Mouse (Mus musculus) forebrain, embryonic 15.5 days (tissue): ENCODE measurements at regions not wholly inside any gene's neighbourhood (a gene's known extent, or its start where the extent isn't known, plus 50 kb on each side); places are given as distances from the start of the nearest gene placed in this dataset.

Experiments
- ATAC-seq: fragments of 200-750 bp; cut with Nextera tagmentation; replicated peaks from 2 replicates; pipeline ENCODE4 v1.8.0; 2017; ENCODE audit warnings: mild to moderate bottlenecking, moderate TSS enrichment, moderate library complexity
- H3K27ac ChIP-seq: fragments of 300-500 bp; sonication (generic); replicated peaks from 2 replicates; pipeline ENCODE4 v1.5.1; 2015; ENCODE audit warnings: mild to moderate bottlenecking, inconsistent platforms
- H3K27me3 ChIP-seq: fragments of 300-500 bp; sonication (generic); 2 replicates; pipeline ENCODE4 v1.6.1; 2015; ENCODE audit warnings: inconsistent platforms
- H3K36me3 ChIP-seq: fragments of 300-500 bp; sonication (generic); 2 replicates; pipeline ENCODE4 v1.6.1; 2015; ENCODE audit warnings: mild to moderate bottlenecking, inconsistent platforms
- H3K4me1 ChIP-seq: fragments of 300-500 bp; sonication (generic); 2 replicates; pipeline ENCODE4 v1.6.1; 2015; ENCODE audit warnings: inconsistent platforms
- H3K4me2 ChIP-seq: fragments of 300-500 bp; sonication (generic); replicated peaks from 2 replicates; pipeline ENCODE4 v1.6.1; 2015; ENCODE audit warnings: mild to moderate bottlenecking, inconsistent platforms
- H3K4me3 ChIP-seq: fragments of 300-500 bp; sonication (generic); 2 replicates; pipeline ENCODE4 v1.5.1; 2015; ENCODE audit warnings: mild to moderate bottlenecking, inconsistent platforms
- H3K9ac ChIP-seq: fragments of 300-500 bp; sonication (generic); replicated peaks from 2 replicates; pipeline ENCODE4 v1.6.1; 2015; ENCODE audit warnings: mild to moderate bottlenecking, inconsistent platforms
- H3K9me3 ChIP-seq: fragments of 300-500 bp; sonication (generic); 2 replicates; pipeline ENCODE4 v1.6.1; 2016; ENCODE audit warnings: inconsistent platforms
- WGBS: fragments of 180-500 bp; shearing (Covaris S2); methylation state at CpG from one replicate; pipeline ENCODE4 v1.1.7; 2015; ENCODE audit warnings: mixed read lengths; 5-methylcytosine and 5-hydroxymethylcytosine counted together

- H3K27me3 ChIP-seq: no peaks in the 10 kb centered on the region
- no peaks in the 10 kb centered on the region for H3K9me3 ChIP-seq
- WGBS: 93% methylated on average over 6 of the region's 6 CpGs
- no peak overlapping the region for H3K9ac ChIP-seq
- ATAC-seq: no peak
- H3K36me3 ChIP-seq: no peaks in the 10 kb centered on the region
- H3K4me3 ChIP-seq: no peak overlapping the region
- H3K4me2 ChIP-seq: no peak overlapping the region
- peaks cover 9% of the 10 kb centered on the region; the same call in 1 of the 2 replicates for H3K4me1 ChIP-seq
- H3K27ac ChIP-seq: no peak overlapping the region
These were observed 266.3 kb downstream of the Pax3 start for GRCm38 (mm10) chr1:77930661-77931060.

DNA sequence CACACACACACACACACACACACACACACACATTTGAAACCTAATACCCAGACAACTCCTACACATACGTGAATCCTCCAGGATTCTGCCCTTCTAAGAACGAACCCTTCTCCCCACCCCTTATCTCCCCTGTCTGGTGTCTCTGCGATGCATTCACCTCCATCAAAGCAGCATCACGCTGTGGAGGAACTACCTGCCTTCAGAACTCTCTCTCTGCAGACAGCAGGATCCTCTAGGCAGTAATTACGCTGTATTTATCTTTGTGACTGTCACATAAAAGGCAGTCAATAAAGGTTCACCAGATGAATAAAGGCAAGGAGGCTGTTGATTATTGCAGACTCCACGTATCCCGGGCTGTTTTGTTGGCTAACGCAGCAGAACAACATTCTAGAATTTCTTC is 267.4 kb downstream of the Pax3 start:
- ATAC-seq: peak; percentile 38; the same call in 1 of the 2 replicates
- no peaks in the 10 kb centered on the region for H3K36me3 ChIP-seq

GRCm38 (mm10) chr1:77926146-77926545 is 270.8 kb downstream of the Pax3 start:
- Histone ChIP-seq H3K9me3 (0 out of 2 replicates have a peak, but pooled peaks cover 4% of the 10 kb centered on the region), H3K36me3 (no peaks in the 10 kb centered on the region), H3K4me2 (no peak overlapping the region), H3K27ac (no peak overlapping the region), H3K4me1 (peaks cover 9% of the 10 kb centered on the region; the same call in 1 of the 2 replicates), H3K27me3 (no peaks in the 10 kb centered on the region), H3K9ac (no peak overlapping the region), H3K4me3 (no peak overlapping the region)
- ATAC-seq: no peak
- 91% methylated on average over 3 of the region's 3 CpGs for WGBS

More for the DNA sequence above, 267.4 kb downstream of the Pax3 start:
- Histone ChIP-seq H3K4me3 (no peak overlapping the region), H3K4me1 (peaks cover 9% of the 10 kb centered on the region; the same call in 1 of the 2 replicates), H3K27ac (no peak overlapping the region), H3K27me3 (no peaks in the 10 kb centered on the region), H3K9me3 (0 out of 2 replicates have a peak, but pooled peaks cover 4% of the 10 kb centered on the region), H3K9ac (no peak overlapping the region), H3K4me2 (no peak overlapping the region)
- 29% methylated on average over 8 of the region's 8 CpGs for WGBS

DNA sequence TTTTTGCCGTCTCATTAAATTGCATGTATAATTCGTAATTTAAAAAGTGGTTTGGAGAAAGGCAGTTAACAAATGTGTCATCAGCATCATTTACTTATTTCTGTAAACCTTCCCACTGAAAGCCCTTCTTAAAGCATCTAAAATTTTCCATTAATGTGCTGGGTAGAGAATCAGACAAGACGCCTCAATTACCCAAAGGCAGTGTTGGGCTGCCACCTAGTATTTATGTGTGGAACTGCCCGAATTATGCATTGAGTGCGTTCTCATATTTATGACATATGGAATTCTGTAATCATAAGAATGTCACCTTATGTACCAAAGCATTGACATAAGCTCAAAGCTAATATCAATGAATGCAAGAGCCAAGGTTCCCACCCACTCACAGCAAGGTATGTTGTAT is 300.7 kb downstream of the Pax3 start:
- WGBS: 35% methylated on average over 5 of the region's 5 CpGs
- Histone ChIP-seq H3K4me3 (no peak overlapping the region), H3K27ac (no peak overlapping the region), H3K4me1 (peaks cover 3% of the 10 kb centered on the region; the same call in 1 of the 2 replicates), H3K4me2 (no peak overlapping the region), H3K9me3 (no peaks in the 10 kb centered on the region), H3K36me3 (no peaks in the 10 kb centered on the region), H3K27me3 (no peaks in the 10 kb centered on the region), H3K9ac (no peak overlapping the region)
- peak; percentile 82 for ATAC-seq

DNA sequence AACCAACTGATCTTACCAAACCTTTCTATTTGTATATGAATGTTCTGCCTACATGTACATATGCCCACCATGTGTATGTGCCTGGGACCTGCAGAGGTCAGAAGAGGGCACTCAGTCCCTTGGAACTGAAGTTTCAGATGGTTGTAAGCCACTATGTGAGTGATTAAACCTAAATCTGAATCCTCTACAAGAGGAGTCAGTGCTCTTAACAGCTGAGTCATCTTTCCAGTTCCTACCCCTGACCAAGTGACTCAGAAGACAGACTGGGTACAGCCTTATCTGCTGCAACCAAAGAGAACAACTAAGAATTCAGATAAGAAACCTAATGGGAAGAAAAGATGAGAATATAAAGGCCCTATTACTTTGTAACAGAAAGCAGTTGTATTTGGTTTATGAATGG is 317.9 kb downstream of the Pax3 start:
- Histone ChIP-seq H3K36me3 (no peaks in the 10 kb centered on the region), H3K4me2 (no peak overlapping the region), H3K27me3 (no peaks in the 10 kb centered on the region), H3K27ac (no peak overlapping the region), H3K4me1 (no peaks in the 10 kb centered on the region), H3K4me3 (no peak overlapping the region), H3K9ac (no peak overlapping the region), H3K9me3 (no peaks in the 10 kb centered on the region)
- no peak for ATAC-seq

- no peaks in the 10 kb centered on the region for H3K4me1 ChIP-seq
- ATAC-seq: no peak
- no peaks in the 10 kb centered on the region for H3K27me3 ChIP-seq
- 59% methylated on average over 2 of the region's 2 CpGs for WGBS
- no peak overlapping the region for H3K9ac ChIP-seq
- H3K4me2 ChIP-seq: no peak overlapping the region
- H3K36me3 ChIP-seq: no peaks in the 10 kb centered on the region
- no peak overlapping the region for H3K27ac ChIP-seq
- H3K9me3 ChIP-seq: no peaks in the 10 kb centered on the region
- no peak overlapping the region for H3K4me3 ChIP-seq
These were observed 326.8 kb downstream of the Pax3 start for GRCm38 (mm10) chr1:77870125-77870524.

GRCm38 (mm10) chr1:77869174-77869573 is 327.8 kb downstream of the Pax3 start:
- Histone ChIP-seq H3K9me3 (no peaks in the 10 kb centered on the region), H3K36me3 (no peaks in the 10 kb centered on the region), H3K27me3 (no peaks in the 10 kb centered on the region), H3K4me1 (no peaks in the 10 kb centered on the region), H3K27ac (no peak overlapping the region), H3K9ac (no peak overlapping the region), H3K4me2 (no peak overlapping the region), H3K4me3 (no peak overlapping the region)
- 48% methylated on average over 1 of the region's 1 CpGs for WGBS
- ATAC-seq: peak; percentile 73; the same call in 1 of the 2 replicates

- WGBS: 95% methylated on average over 9 of the region's 9 CpGs
- Histone ChIP-seq H3K36me3 (no peaks in the 10 kb centered on the region), H3K4me2 (no peak overlapping the region), H3K4me1 (no peaks in the 10 kb centered on the region), H3K27me3 (no peaks in the 10 kb centered on the region), H3K9ac (no peak overlapping the region), H3K27ac (no peak overlapping the region), H3K4me3 (no peak overlapping the region), H3K9me3 (no peaks in the 10 kb centered on the region)
- ATAC-seq: no peak
These were observed 337.0 kb downstream of the Pax3 start for GRCm38 (mm10) chr1:77859931-77860330.

DNA sequence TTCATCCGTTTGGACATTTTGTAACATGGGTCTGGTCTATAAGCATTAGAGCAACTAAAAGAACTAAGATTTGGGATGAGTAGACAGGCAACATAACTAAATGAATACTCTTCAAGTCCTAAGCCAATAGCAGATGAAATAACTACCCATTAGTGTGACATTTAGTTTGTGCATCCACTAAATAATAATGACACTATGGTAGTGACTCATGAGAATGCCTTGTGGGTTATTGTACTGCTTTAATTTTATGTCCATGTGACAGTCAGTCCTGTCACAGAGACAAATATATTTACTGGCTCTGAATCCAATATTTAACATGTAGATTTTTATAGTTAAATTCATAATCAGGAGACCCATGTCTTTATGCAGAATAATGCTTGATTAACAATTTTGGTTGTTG is 339.5 kb upstream of the Epha4 start:
- Histone ChIP-seq H3K4me1 (no peaks in the 10 kb centered on the region), H3K4me2 (no peak overlapping the region), H3K36me3 (no peaks in the 10 kb centered on the region), H3K27me3 (no peaks in the 10 kb centered on the region), H3K27ac (no peak overlapping the region), H3K9me3 (no peaks in the 10 kb centered on the region), H3K9ac (no peak overlapping the region), H3K4me3 (no peak overlapping the region)
- 86% methylated on average over 1 of the region's 1 CpGs for WGBS
- no peak for ATAC-seq

- 68% methylated on average over 9 of the region's 9 CpGs for WGBS
- Histone ChIP-seq H3K4me2 (no peak overlapping the region), H3K27ac (no peak overlapping the region), H3K4me1 (peaks cover 15% of the 10 kb centered on the region), H3K9ac (no peak overlapping the region), H3K27me3 (no peaks in the 10 kb centered on the region), H3K36me3 (no peaks in the 10 kb centered on the region), H3K9me3 (no peaks in the 10 kb centered on the region), H3K4me3 (no peak overlapping the region)
- ATAC-seq: no peak
These were observed 333.1 kb upstream of the Epha4 start for GRCm38 (mm10) chr1:77847766-77848615.

DNA sequence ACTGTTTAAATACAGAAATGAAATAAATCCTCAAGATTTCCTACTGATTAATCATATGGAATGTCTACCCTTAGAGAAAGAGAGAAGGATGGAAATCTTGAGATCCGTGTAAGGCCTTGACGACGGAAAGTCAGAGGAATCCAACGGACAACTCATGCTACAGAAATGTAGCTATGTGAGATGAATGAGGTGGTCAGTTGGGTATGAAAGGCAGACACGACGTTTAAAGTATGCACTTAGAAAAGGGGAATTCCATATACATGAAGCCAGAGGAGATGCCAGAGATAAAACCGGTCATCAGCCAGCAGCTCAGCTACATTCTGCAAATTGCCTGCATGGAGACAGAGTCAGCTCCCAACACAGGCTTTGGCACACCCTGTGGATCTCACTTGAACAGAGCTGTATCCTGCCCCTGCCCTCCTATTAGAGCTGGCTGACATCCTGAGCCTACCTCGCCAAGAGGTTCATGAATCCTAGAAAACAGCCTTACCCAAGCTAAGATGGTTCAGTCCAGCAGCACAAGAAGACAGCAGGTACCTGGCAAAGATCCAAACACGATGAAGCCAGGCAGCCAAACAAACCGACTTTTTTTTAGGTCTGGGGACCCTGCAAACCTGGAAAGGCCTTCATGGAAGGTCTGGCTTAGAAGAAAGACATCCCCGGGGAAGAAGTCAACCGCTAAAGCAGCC is 331.3 kb upstream of the Epha4 start:
- H3K9ac ChIP-seq: no peak overlapping the region
- H3K27me3 ChIP-seq: no peaks in the 10 kb centered on the region
- 72% methylated on average over 12 of the region's 12 CpGs for WGBS
- H3K4me1 ChIP-seq: peaks cover 15% of the 10 kb centered on the region
- H3K4me3 ChIP-seq: no peak overlapping the region
- no peak overlapping the region for H3K4me2 ChIP-seq
- no peaks in the 10 kb centered on the region for H3K9me3 ChIP-seq
- no peak overlapping the region for H3K27ac ChIP-seq
- H3K36me3 ChIP-seq: no peaks in the 10 kb centered on the region
- no peak for ATAC-seq

DNA sequence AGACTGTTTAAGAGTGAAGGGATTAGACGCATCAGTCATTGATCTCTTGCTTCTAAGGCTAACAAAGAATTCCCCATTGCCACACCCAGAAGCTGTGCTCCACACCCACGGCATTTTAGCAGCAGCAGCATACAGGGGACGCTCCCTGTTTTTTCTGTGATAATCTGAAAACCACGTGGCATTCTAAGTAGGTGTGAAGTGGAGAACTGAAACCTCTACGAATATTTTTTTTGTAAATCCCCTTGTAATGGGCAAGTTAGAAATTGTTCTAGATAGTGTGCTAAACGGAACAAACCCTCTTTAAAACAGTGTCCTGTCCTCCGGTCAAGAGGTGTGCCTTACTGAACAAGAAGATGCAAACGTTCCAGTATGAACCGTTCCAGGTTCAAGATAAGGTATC is 325.8 kb upstream of the Epha4 start:
- H3K4me3 ChIP-seq: no peak overlapping the region
- no peaks in the 10 kb centered on the region for H3K27me3 ChIP-seq
- no peaks in the 10 kb centered on the region for H3K4me1 ChIP-seq
- H3K4me2 ChIP-seq: no peak overlapping the region
- no peaks in the 10 kb centered on the region for H3K9me3 ChIP-seq
- H3K9ac ChIP-seq: no peak overlapping the region
- WGBS: 67% methylated on average over 9 of the region's 9 CpGs
- ATAC-seq: no peak
- no peak overlapping the region for H3K27ac ChIP-seq
- no peaks in the 10 kb centered on the region for H3K36me3 ChIP-seq
